Mouse (Mus musculus) forebrain, embryonic 15.5 days (tissue): ENCODE results near the gene Olfr201. TPM values are rescaled to one million over a fixed set of nuclear protein-coding genes. Genes with fewer than 3 reads are reported as not detected.

Experiments
- polyA plus RNA-seq: library from polyadenylated mRNA; unstranded; fragments of >200 nt; fragmentation: Nextera tagmentation; extraction: Ambion mirVana; gene quantifications from 2 replicates; pipeline ENCODE4 v1.2.1, GENCODE M21; 2015

The Olfr201 gene
- polyA plus RNA-seq, 1 experiment from 2014 or later: not detected

Other genes with a start within 250 kb of the Olfr201 start
- not detected in 2 replicates for gene Olfr186, start 242.3 kb downstream of the Olfr201 start, polyA plus RNA-seq
- not detected in 2 replicates for gene Olfr187, start 232.9 kb downstream of the Olfr201 start, polyA plus RNA-seq
- gene Olfr190, start 194.6 kb downstream of the Olfr201 start, polyA plus RNA-seq: not detected in 2 replicates
- gene Olfr191, start 182.8 kb downstream of the Olfr201 start, polyA plus RNA-seq: not detected in 2 replicates
- gene Olfr193, start 160.8 kb downstream of the Olfr201 start, polyA plus RNA-seq: not detected in 2 replicates
- gene Olfr194, start 151.6 kb downstream of the Olfr201 start, polyA plus RNA-seq: not detected in 2 replicates
- gene Olfr195, start 125.6 kb downstream of the Olfr201 start, polyA plus RNA-seq: not detected in 2 replicates
- gene Olfr196, start 102.2 kb downstream of the Olfr201 start, polyA plus RNA-seq: not detected in 2 replicates
- not detected in 2 replicates for gene Olfr198, start 69.1 kb downstream of the Olfr201 start, polyA plus RNA-seq
- gene Olfr199, start 52.9 kb downstream of the Olfr201 start, polyA plus RNA-seq: not detected in 2 replicates
- gene Olfr202, start 14.2 kb upstream of the Olfr201 start, polyA plus RNA-seq: not detected in 2 replicates
- gene Olfr203, start 26.2 kb upstream of the Olfr201 start, polyA plus RNA-seq: not detected in 2 replicates
- not detected in 2 replicates for gene Olfr204, start 45.6 kb upstream of the Olfr201 start, polyA plus RNA-seq
- gene Olfr205, start 58.5 kb upstream of the Olfr201 start, polyA plus RNA-seq: not detected in 2 replicates
- gene Olfr206, start 76.6 kb upstream of the Olfr201 start, polyA plus RNA-seq: not detected in 2 replicates
- gene Olfr209, start 91.4 kb upstream of the Olfr201 start, polyA plus RNA-seq: not detected in 2 replicates
- gene Gabrr3, start 134.7 kb upstream of the Olfr201 start, polyA plus RNA-seq: 0.06 TPM in 1 of 2 replicates, not detected in the other
- 13.2 and 13.3 TPM in 2 replicates for gene Riox2, start 199.1 kb upstream of the Olfr201 start, polyA plus RNA-seq